Mouse (Mus musculus): ENCODE measurements around the gene Fam198a.

Fam198a gene

DNA sequence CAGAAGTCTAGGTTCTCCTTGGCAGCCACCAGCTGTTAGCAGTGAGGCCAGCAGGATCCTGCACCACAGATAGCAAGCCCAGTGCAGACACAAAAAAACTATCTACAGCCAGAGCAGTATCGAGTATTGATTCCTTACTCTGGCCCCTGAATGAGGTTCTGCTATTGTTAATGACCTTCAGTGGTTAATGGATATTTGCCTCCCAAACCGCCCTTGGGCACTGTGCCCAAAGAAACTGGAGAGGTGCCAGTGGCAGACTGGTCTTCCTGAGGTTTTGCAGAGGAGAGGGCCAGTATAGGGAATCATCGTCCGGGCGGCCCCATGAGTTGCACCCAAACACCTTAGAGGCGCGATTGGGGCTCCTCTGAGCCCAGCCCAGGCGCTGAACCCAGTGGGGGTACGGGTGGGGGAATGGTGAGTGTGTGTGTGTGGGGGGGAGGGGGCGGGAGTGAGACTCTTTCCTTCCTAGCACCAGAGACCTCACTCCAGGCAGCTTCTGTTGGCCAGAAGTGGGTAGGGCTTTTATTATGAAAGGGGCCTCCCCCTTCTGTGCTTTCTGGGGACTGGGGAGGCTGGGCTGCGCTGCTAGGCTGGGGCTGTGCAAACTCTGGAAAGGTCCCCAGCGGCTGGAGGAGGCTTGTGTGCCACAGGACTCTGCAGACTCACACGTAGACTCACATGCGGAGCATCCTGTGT is at the start of gene Fam198a:
Fam198a (plus strand) TSS at position 571 of the 696 bp plus-strand sequence.
- DNase-seq, result peak; percentile 58

DNA sequence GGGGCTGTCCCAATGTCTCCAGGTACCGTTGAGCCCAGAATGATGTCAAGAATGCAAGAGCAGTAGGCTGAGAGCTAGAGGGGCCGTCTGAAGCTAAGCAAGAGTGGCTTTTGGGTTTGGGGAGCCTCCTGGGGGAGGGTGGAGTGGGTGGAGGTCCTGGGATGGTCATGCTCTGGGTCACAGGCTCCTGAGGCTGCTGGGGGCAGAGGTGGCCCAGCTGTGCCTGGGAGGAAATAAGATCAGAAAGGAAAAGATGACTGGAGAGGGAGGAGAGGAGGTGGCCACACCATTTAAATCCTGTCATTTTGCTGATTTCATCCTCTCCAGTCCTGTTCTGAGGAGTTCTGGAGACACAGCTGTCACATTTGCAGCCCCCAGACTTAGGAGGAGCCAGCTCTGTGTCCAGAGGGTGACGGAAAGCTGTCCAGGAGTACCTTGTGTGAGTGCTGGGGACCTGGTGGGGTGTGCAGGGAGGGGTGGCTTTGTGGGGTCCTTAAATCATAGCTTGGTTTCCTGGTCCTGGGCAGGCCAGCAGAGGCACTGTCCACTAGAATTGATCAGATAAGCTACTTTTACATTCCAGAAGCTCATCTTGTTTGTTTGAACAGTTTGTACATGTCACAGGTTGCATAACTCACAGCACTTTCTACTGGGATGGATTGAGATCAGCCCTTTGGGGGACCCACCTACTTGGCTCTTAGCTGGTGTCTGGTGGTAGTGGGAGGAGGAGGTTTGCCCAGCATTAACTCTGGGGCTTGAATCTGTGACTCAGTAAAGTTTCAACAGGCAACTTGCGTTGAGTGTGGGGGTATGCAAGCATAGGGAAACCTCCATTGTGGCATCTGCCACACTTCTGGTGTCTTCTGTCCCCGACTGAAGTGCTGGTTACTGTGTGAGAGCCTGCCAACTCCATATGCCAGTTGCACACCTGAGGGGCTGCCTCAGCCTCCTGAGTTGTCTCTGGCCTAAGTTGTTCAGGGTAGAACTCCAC is 48.8 kb upstream of the Fam198a start:
- no peak for DNase-seq

DNA sequence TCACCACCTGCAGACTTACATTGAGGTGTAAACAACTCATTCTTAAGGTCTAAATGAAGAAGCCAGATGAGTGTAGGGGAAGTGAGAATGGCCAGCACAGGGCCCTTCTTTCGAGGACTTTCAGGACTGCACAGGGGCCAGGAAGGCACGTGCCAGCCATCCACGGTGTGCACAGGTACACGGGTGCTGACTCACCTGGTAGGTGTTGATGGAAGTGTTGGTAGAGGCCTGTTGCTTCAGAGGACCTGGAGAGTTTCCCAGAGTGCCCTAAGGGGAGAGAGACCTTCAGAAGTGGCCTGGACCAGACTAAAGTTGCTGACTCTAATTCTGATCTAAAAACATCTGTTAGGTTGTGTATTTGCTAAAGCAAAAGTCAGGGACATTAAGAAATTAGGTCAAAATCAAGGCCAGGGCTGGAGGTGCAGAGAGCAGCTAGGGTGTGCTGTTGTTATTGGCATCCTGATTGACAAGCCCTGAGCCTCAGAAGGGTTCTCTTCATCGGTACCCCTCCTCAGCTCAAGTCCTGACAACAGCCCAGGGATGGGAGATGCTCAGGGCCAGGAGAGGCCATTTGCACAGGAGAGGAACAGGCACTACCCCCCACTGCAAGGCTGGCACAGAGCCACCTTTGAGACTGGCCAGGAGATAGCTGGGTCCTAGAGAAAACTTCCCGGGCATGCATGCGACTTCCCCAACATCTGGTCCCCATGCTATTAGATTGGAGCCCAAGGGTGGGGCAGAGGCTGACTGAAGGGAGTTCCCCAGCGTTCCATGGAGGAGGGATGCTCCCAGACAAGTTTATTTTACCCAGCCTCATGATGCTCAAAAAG is 47.1 kb upstream of the Fam198a start:
- DNase-seq, result no peak

GRCm38 (mm10) chr9:121904319-121904718 is 46.5 kb upstream of the Fam198a start:
- DNase-seq, result no peak

DNA sequence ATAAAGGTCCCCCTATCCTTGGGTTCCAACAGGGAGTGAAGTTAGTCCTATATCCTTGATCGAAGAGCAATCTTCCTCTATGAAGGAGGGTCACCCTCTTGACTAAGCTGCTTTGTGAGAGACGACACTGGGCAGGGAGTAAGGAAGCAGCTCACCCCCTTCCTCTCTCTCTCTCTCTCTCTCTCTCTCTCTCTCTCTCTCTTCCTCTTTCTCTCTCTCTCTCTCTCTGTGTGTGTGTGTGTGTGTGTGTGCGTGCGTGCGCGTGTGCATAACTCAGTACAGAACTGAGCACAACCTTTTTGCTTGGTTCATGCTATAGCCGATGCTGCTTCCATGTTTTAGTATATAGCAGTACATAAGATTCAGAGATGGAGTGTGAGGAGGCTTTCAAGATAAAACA is 45.8 kb upstream of the Fam198a start:
- DNase-seq, result no peak

- DNase-seq, result no peak
These were observed 45.1 kb upstream of the Fam198a start for GRCm38 (mm10) chr9:121905556-121906185.

DNA sequence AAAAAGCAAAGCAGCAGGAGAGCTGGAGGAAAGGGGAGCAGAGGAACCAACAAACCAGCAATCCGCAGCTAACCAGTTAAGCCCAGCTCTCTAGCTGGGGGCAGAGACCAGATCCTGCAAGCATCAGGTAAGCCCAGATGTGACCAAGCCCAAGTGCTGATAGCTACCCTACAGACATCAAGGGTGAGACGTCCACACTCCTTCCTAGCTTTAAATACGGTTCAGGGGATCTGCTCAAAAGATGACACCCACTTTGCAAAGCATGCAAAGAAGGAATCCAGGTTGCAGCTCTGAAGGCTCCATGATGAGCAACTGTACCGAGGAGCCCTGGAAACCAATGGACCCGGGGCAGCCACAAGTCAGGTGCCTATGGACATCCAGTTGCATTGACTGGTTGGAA is 44.3 kb upstream of the Fam198a start:
- DNase-seq, result no peak

GRCm38 (mm10) chr9:121907356-121908070 is 43.3 kb upstream of the Fam198a start:
- DNase-seq, result no peak

GRCm38 (mm10) chr9:121908321-121908720 is 42.5 kb upstream of the Fam198a start:
- no peak for DNase-seq

DNA sequence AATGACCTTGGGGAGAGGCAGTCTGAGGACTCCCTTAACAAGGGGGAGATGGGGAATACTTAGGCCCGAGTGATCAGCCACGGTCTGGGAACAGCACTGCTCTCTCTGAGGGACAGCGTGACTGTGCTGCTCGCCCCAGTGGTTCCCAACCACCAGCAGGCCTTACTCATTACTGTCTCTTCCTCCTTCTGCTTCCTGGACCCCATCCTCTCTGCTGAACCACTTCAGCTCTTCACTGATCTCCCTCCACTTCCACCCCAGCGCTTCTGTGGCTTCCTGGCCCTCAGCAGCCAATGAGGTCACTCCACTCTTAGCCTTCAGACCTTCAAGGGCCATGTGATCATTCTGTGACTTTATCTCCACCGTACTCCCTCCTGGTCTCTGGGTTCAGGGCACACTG is 41.2 kb upstream of the Fam198a start:
- no peak for DNase-seq

GRCm38 (mm10) chr9:121911196-121911595 is 39.6 kb upstream of the Fam198a start:
- DNase-seq, result no peak

- no peak for DNase-seq
These were observed 38.0 kb upstream of the Fam198a start for GRCm38 (mm10) chr9:121912786-121913185.

- no peak for DNase-seq
These were observed 36.5 kb upstream of the Fam198a start for GRCm38 (mm10) chr9:121914226-121914757.

DNA sequence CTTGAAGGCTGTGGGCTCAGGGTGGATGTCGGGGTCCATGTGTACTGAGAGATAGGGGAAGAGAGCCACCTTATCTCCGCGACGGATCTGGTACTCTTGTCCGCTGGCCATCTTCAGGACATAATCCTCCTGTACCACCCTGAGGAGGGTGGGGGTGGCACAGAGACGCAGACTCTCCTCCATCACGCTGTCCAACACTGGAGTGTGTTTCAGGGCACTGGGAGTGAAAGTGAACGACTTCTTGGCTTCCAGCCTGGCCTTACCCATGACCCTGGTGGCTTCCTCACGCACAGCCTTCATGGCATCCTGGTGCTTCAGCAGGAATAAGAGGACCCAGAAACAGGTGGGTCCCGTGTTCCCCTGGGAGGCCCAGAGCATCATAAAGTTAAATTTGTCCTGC is 35.7 kb upstream of the Fam198a start:
- DNase-seq, result no peak

DNA sequence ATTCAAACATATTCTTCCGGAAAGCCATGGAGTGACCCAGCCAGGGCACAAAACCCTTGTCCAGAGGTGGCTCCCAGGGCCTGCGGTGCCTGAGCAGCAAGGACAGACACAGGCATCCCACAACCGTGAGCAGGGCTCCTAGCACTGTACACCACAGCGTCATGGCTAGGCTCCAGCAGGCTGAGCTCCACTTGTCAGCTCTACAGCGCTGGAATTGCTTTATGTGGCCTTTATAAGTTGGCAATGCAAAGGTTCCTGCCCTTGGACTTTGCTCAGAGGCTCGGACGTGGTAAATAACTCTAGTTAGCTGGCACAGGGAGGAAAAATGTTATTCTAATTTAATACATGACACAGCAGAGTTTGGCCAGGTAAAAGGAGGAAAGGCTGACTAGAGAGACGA is 34.7 kb upstream of the Fam198a start, which contains the start of gene Cyp8b1:
Cyp8b1 (minus strand) TSS at position 204 of the 400 bp plus-strand sequence.
- no peak for DNase-seq

GRCm38 (mm10) chr9:121919027-121919501 is 31.7 kb upstream of the Fam198a start:
- DNase-seq, result no peak

- no peak for DNase-seq
These were observed 27.3 kb upstream of the Fam198a start for GRCm38 (mm10) chr9:121923443-121923842.

DNA sequence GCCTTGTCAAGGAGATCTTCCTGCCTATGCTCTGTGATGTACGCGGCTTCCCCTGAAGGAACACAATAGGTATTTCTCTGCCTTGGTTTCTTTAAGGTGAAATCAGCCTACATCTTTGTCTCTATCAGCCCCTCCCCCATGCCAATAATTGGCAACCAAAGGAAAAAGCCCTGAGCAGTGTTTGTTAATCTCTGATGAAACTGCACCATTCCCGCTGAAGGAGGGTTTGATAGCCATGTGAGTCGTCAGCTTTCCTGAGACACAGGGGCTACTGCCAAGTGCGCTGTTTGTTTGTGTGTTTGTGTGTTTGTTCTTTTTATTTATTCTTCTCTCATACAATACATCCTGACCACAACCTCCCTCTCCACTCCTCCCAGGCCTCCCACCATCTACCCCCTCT is 26.9 kb upstream of the Fam198a start:
- DNase-seq, result no peak

- DNase-seq, result no peak
These were observed 25.8 kb upstream of the Fam198a start for GRCm38 (mm10) chr9:121924901-121925560.

- DNase-seq, result no peak
These were observed 24.8 kb upstream of the Fam198a start for GRCm38 (mm10) chr9:121925959-121926358.
